Mouse (Mus musculus) liver, adult 10 weeks (tissue): ENCODE results near the gene Eif4e. TPM values are rescaled to one million over a fixed set of nuclear protein-coding genes. Genes with fewer than 3 reads are reported as not detected.

Experiments
- polyA plus RNA-seq: library from polyadenylated mRNA; stranded (reverse); fragments of 350-450 nt; fragmentation: Illumina TruSeq; extraction: RNeasy Lipid Tissue Mini Kit (QIAGEN cat#74804); gene quantifications from one replicate; pipeline ENCODE4 v1.2.3, GENCODE M21; 2014; ENCODE audit warnings: low read depth, low replicate concordance

Eif4e gene
- 110 TPM for polyA plus RNA-seq

GRCm38 (mm10) chr3:138526073-138526915 is at the start of gene Eif4e:
TSS of gene Eif4e (plus strand) at chr3:138526179.

GRCm38 (mm10) chr3:138489327-138490033 is 36.5 kb upstream of the Eif4e start, which contains the start of gene Metap1:
TSS of gene Metap1 (minus strand) at chr3:138489515.

Other genes with a start within 250 kb of the Eif4e start
- not detected for gene Adh6a, start 212.9 kb upstream of the Eif4e start, polyA plus RNA-seq
- gene Adh6b, start 184.4 kb upstream of the Eif4e start, polyA plus RNA-seq, result not detected
- gene Adh4, start 110.7 kb upstream of the Eif4e start, polyA plus RNA-seq, result 279 TPM
- 467 TPM for gene Adh5, start 83.1 kb upstream of the Eif4e start, polyA plus RNA-seq
- 32.9 TPM for gene Metap1, start 36.7 kb upstream of the Eif4e start, polyA plus RNA-seq
- gene Tspan5, start 216.0 kb downstream of the Eif4e start, polyA plus RNA-seq, result 1.2 TPM